Mouse (Mus musculus): ENCODE data around the gene Mapk13. TPM values are rescaled to one million over a fixed set of nuclear protein-coding genes. Genes with fewer than 3 reads are reported as not detected.

The Mapk13 gene
- polyA plus RNA-seq (2017; shearing (Covaris generic)), result not detected

GRCm38 (mm10) chr17:28769121-28769874, at the start of gene Mapk13:
Gene Mapk13 (plus strand): TSS chr17:28769297.

GRCm38 (mm10) chr17:28725783-28726182, 43.3 kb upstream of the Mapk13 start, which contains the start of gene AC170998.1:
Gene AC170998.1 (plus strand): TSS chr17:28726083.

GRCm38 (mm10) chr17:28800671-28801412, 31.7 kb downstream of the Mapk13 start, which contains the start of gene Brpf3:
Gene Brpf3 (plus strand): TSS chr17:28801090.

Other genes with a start within 250 kb of the Mapk13 start
- not detected for gene Armc12, start 238.5 kb upstream of the Mapk13 start, polyA plus RNA-seq (2017; shearing (Covaris generic))
- not detected for gene Clpsl2, start 219.9 kb upstream of the Mapk13 start, polyA plus RNA-seq (2017; shearing (Covaris generic))
- not detected for gene Clps, start 208.5 kb upstream of the Mapk13 start, polyA plus RNA-seq (2017; shearing (Covaris generic))
- 1.1 TPM for gene Lhfpl5, start 193.7 kb upstream of the Mapk13 start, polyA plus RNA-seq (2017; shearing (Covaris generic))
- 385 TPM for gene Srpk1, start 146.6 kb upstream of the Mapk13 start, polyA plus RNA-seq (2017; shearing (Covaris generic))
- gene Slc26a8, start 79.1 kb upstream of the Mapk13 start, polyA plus RNA-seq (2017; shearing (Covaris generic)), result 2.0 TPM
- 116 TPM for gene Mapk14, start 78.0 kb upstream of the Mapk13 start, polyA plus RNA-seq (2017; shearing (Covaris generic))
- 9.8 TPM for gene AC170998.1, start 43.2 kb upstream of the Mapk13 start, polyA plus RNA-seq (2017; shearing (Covaris generic))
- gene Brpf3, start 31.8 kb downstream of the Mapk13 start, polyA plus RNA-seq (2017; shearing (Covaris generic)), result 16.0 TPM
- 0.12 TPM for gene Pnpla1, start 89.1 kb downstream of the Mapk13 start, polyA plus RNA-seq (2017; shearing (Covaris generic))
- 0.26 TPM for gene 4930539E08Rik, start 146.0 kb downstream of the Mapk13 start, polyA plus RNA-seq (2017; shearing (Covaris generic))
- gene Pxt1, start 174.5 kb downstream of the Mapk13 start, polyA plus RNA-seq (2017; shearing (Covaris generic)), result not detected
- 84.5 TPM for gene Kctd20, start 182.7 kb downstream of the Mapk13 start, polyA plus RNA-seq (2017; shearing (Covaris generic))
- gene Stk38, start 238.7 kb downstream of the Mapk13 start, polyA plus RNA-seq (2017; shearing (Covaris generic)), result 453 TPM

Data from naive thymus-derived CD4-positive, alpha-beta T cell, adult 5 months (primary cell).